Mouse (Mus musculus): Measurements from ENCODE around the gene Moxd1. TPM values are rescaled to one million over a fixed set of nuclear protein-coding genes. Genes with fewer than 3 reads are reported as not detected.

The Moxd1 gene
- polyA plus RNA-seq, 1 experiment from 2014 or later, result 2.3 TPM

DNA sequence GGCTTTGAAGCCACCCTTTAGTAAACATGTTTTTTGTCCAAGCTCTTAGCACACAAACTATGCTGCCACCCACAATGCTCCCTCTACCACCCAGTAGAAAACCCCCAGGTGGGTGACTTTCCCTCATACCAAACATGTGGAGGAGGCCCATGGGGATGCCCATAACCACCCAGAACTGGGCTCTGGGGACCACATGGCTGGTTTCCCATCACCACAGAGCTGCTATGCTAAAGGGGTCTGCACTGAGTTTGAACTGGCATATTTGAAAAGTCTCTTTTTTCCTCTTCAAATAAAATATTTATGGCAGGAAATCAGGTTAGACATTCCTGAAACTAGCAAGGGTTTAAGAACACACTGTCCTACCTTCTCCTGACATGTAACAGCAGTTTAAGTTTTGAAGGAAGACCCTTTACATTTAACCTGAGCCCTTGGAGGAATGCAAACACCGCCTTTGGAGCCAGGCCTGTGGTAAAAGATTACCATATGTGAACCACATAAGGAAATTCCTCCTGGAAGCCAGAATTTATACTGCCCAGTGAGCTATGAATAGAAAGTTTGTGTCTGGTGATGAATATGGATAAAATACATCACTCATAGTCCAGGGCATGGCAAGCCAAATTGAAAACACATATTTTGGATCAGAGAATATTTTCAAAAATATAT is 117.4 kb downstream of the Moxd1 start:
- Histone ChIP-seq H3K4me1 (ENCODE audit: insufficient read depth, low read depth, low read length) (no peaks in the 10 kb centered on the region), H3K36me3 (ENCODE audit: insufficient read depth, low read length) (no peaks in the 10 kb centered on the region), H3K27me3 (replicated peaks; ENCODE audit: insufficient read depth, low read length) (no peaks in the 10 kb centered on the region), H3K4me2 (replicated peaks; ENCODE audit: low read depth, low read length) (no peak overlapping the region), H3K9ac (replicated peaks; ENCODE audit: low read depth) (no peak overlapping the region), H3K27ac (ENCODE audit: low read length) (no peak overlapping the region), H3K4me3 (ENCODE audit: low read depth, low read length) (no peak overlapping the region), H3K9me3 (ENCODE audit: low read length) (no peaks in the 10 kb centered on the region)
- ATAC-seq, result no peak
- no peak for DNase-seq (ENCODE audit: low spot score)
- WGBS, result 38% methylated on average over 1 of the region's 1 CpGs
- TF ChIP-seq EP300 (IDR thresholded peaks at IDR 0.05) (no peak), CTCF (IDR thresholded peaks at IDR 0.05) (no peak)

DNA sequence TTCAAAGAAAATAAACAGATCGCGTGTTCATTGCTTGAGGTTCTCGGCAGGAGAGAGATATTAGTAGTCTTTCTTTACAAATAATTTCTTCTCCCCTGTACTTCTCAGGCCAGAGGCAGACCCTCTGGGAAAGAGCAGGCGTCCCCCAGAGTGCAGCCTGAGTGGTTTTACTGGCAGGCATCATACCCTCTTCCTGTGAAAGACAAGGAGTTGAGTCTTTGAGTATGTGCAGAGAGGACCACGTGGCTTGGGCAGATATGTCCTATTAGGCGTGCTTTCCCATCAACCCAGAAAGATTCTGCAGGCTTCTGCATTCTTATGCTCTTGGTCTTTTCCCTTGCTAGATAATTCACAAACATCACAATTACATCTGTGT is 117.9 kb downstream of the Moxd1 start:
- no peak overlapping the region for H3K27ac ChIP-seq (ENCODE audit: low read length)
- no peaks in the 10 kb centered on the region for H3K36me3 ChIP-seq (ENCODE audit: insufficient read depth, low read length)
- TF ChIP-seq CTCF (IDR thresholded peaks at IDR 0.05), result no peak
- TF ChIP-seq EP300 (IDR thresholded peaks at IDR 0.05), result no peak
- no peak overlapping the region for H3K9ac ChIP-seq (replicated peaks; ENCODE audit: low read depth)
- no peak overlapping the region for H3K4me3 ChIP-seq (ENCODE audit: low read depth, low read length)
- no peaks in the 10 kb centered on the region for H3K9me3 ChIP-seq (ENCODE audit: low read length)
- no peak overlapping the region for H3K4me2 ChIP-seq (replicated peaks; ENCODE audit: low read depth, low read length)
- 75% methylated on average over 6 of the region's 6 CpGs for WGBS
- DNase-seq (ENCODE audit: low spot score) (no peak), ATAC-seq (no peak)
- no peaks in the 10 kb centered on the region for H3K4me1 ChIP-seq (ENCODE audit: insufficient read depth, low read depth, low read length)
- H3K27me3 ChIP-seq (replicated peaks; ENCODE audit: insufficient read depth, low read length), result no peaks in the 10 kb centered on the region

DNA sequence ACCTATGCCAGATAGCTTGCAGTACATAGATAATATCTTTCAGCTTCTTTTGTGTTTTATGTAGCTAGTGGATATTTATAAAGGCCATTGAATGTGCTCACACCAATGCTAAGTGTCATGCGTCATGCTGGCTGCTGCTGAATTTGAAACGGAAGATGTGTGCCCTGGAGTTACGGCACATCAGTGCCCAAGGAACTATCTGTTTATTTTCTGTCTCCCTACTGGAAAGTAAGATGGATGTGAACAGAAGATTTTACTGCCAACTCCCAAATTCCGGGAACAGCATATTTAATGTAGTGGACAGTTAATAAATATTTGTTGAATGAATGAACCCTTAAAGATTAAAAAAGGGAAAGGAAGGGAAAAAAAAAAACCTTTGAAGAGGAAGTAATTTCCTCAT is 119.8 kb downstream of the Moxd1 start:
- Histone ChIP-seq H3K27me3 (replicated peaks; ENCODE audit: insufficient read depth, low read length) (no peaks in the 10 kb centered on the region), H3K36me3 (ENCODE audit: insufficient read depth, low read length) (no peaks in the 10 kb centered on the region), H3K4me1 (ENCODE audit: insufficient read depth, low read depth, low read length) (no peaks in the 10 kb centered on the region), H3K9me3 (ENCODE audit: low read length) (no peaks in the 10 kb centered on the region), H3K27ac (ENCODE audit: low read length) (no peak overlapping the region), H3K4me3 (ENCODE audit: low read depth, low read length) (no peak overlapping the region), H3K9ac (replicated peaks; ENCODE audit: low read depth) (no peak overlapping the region), H3K4me2 (replicated peaks; ENCODE audit: low read depth, low read length) (no peak overlapping the region)
- DNase-seq (ENCODE audit: low spot score) (peak; percentile 55), ATAC-seq (peak; percentile 83)
- 25% methylated on average over 4 of the region's 4 CpGs for WGBS
- TF ChIP-seq CTCF (IDR thresholded peaks at IDR 0.05) (no peak), EP300 (IDR thresholded peaks at IDR 0.05) (peak; percentile 97)

Other genes starting within 250 kb of the Moxd1 start
- not detected in 2 replicates for gene Taar6, start 237.9 kb upstream of the Moxd1 start, polyA plus RNA-seq (2015; fragmentation: Nextera tagmentation; extraction: Ambion mirVana)
- gene Taar7a, start 230.0 kb upstream of the Moxd1 start, polyA plus RNA-seq (2015; fragmentation: Nextera tagmentation; extraction: Ambion mirVana), result not detected in 2 replicates
- not detected in 2 replicates for gene Taar7b, start 223.6 kb upstream of the Moxd1 start, polyA plus RNA-seq (2015; fragmentation: Nextera tagmentation; extraction: Ambion mirVana)
- gene Taar7d, start 196.3 kb upstream of the Moxd1 start, polyA plus RNA-seq (2015; fragmentation: Nextera tagmentation; extraction: Ambion mirVana), result not detected in 2 replicates
- not detected in 2 replicates for gene Taar7e, start 185.9 kb upstream of the Moxd1 start, polyA plus RNA-seq (2015; fragmentation: Nextera tagmentation; extraction: Ambion mirVana)
- gene Taar7f, start 174.0 kb upstream of the Moxd1 start, polyA plus RNA-seq (2015; fragmentation: Nextera tagmentation; extraction: Ambion mirVana), result not detected in 2 replicates
- gene Taar8a, start 147.0 kb upstream of the Moxd1 start, polyA plus RNA-seq (2015; fragmentation: Nextera tagmentation; extraction: Ambion mirVana), result not detected in 2 replicates
- gene Taar8b, start 131.2 kb upstream of the Moxd1 start, polyA plus RNA-seq (2015; fragmentation: Nextera tagmentation; extraction: Ambion mirVana), result not detected in 2 replicates
- not detected in 2 replicates for gene Taar8c, start 121.6 kb upstream of the Moxd1 start, polyA plus RNA-seq (2015; fragmentation: Nextera tagmentation; extraction: Ambion mirVana)
- gene Taar9, start 114.0 kb upstream of the Moxd1 start, polyA plus RNA-seq (2015; fragmentation: Nextera tagmentation; extraction: Ambion mirVana), result not detected in 2 replicates
- gene Stx7, start 74.2 kb upstream of the Moxd1 start, polyA plus RNA-seq (2015; fragmentation: Nextera tagmentation; extraction: Ambion mirVana), result 128 and 141 TPM in 2 replicates

Data from lung, postnatal 0 days (tissue).